Mouse (Mus musculus): ENCODE measurements around the gene Fxyd1. TPM values are rescaled to one million over a fixed set of nuclear protein-coding genes. Genes with fewer than 3 reads are reported as not detected.

Gene Fxyd1
- polyA plus RNA-seq, 1 experiment = not detected

DNA sequence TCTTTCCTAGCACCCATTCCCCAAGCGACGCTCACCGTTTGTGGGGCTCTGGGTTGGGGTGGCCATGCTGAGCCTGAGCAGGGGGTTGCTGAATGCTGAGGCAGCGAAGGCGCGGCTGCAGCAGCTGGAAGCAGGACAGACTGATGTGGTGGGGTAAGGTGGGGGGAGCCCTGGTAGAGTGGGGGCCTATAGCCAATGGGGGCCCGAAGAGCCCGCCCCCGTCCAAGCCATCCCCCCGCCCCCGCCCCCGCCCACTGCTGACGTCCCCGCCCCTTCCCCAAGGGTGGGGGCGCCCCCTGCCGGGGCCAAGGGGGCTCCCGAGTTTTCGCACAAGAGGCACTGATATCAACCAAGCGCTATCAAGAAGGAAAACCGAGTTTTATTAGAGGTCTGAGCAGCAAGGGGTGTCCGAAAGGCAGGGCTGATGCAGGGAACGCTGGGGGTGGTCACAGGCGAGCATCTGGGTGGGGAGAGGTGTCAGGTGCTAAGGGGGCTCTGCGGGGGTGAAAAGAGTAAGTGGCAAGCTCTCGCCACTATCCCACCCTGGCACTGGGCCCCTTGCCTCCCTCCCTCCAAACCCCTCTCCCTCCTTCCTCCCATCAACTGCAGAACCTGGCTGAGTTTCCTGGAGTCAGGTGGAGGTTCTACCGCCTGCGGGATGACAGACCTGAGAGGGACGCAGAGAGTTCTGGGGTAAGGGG, 5.5 kb downstream of the Fxyd1 start, which contains the start of gene Fxyd7:
Fxyd7 (minus strand) TSS at position 147 of the 701 bp plus-strand sequence.
- WGBS = 5% methylated on average over 27 of the region's 28 CpGs
- Histone ChIP-seq H3K4me1 (ENCODE audit: control insufficient read depth, insufficient read depth, low read length) (peaks cover 37% of the 10 kb centered on the region), H3K27ac (ENCODE audit: insufficient read depth, low read depth, low read length) (no peak within 1 kb of the TSS)

DNA sequence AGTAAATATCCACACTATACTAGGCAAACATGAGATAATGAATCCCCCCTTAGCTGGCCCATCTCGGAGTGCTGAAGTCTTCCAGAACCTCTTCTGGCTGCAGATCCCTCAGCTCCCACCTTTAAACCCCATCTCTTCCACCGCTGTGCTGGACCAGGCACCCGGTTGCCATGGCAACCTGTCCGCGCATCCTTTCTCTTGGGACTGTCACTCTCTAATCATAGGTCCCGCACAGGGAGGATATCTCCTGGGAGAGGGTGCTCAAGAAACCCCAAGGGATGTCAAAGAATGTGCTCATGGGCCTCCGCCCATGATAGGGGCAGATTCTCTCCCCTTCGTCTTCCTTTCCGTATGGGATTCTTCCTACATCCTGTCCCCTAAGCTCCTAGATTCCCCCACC, 6.1 kb downstream of the Fxyd1 start:
- Histone ChIP-seq H3K4me3 (ENCODE audit: insufficient read depth, low read depth, low read length) (peak overlapping the region; percentile 30), H3K4me1 (ENCODE audit: control insufficient read depth, insufficient read depth, low read length) (peaks cover 37% of the 10 kb centered on the region), H3K27ac (ENCODE audit: insufficient read depth, low read depth, low read length) (no peak overlapping the region)
- TF ChIP-seq POLR2A (IDR thresholded peaks at IDR 0.05; ENCODE audit: insufficient read depth, low read depth, low read length) (no peak), CTCF (IDR thresholded peaks at IDR 0.05; ENCODE audit: insufficient read depth, low read depth, low read length) (no peak)
- WGBS = 1% methylated on average over 9 of the region's 9 CpGs

More for the DNA sequence above, 5.5 kb downstream of the Fxyd1 start, which contains the start of gene Fxyd7:
- no peak for TF ChIP-seq CTCF (IDR thresholded peaks at IDR 0.05; ENCODE audit: insufficient read depth, low read depth, low read length)
- no peak for TF ChIP-seq POLR2A (IDR thresholded peaks at IDR 0.05; ENCODE audit: insufficient read depth, low read depth, low read length)
- H3K4me3 ChIP-seq (ENCODE audit: insufficient read depth, low read depth, low read length) = peak within 1 kb of the TSS; percentile 33

DNA sequence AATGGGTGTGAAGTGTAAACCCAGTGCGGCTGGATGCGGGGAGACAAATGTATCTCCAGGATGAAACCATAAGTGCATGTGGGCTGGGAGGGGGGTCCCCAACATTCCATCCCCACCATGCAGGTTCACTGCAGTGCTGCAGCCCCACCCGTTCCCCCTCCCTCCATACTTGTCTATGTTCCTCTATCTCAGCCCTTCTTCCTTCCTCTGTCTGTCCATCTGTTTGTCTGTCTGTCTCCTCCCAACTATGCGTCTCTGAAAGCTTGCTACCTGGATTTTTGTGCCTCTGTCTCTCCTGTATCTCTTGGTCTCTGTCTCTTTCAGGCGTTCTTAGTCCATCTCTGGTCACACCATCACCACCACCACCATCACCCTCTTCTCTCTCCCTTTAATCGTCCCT, 6.5 kb downstream of the Fxyd1 start:
- Histone ChIP-seq H3K27ac (ENCODE audit: insufficient read depth, low read depth, low read length) (no peak overlapping the region), H3K4me1 (ENCODE audit: control insufficient read depth, insufficient read depth, low read length) (peaks cover 37% of the 10 kb centered on the region), H3K4me3 (ENCODE audit: insufficient read depth, low read depth, low read length) (peak overlapping the region; percentile 33; the same call in 1 of the 2 replicates)
- 14% methylated on average over 6 of the region's 6 CpGs for WGBS
- TF ChIP-seq POLR2A (IDR thresholded peaks at IDR 0.05; ENCODE audit: insufficient read depth, low read depth, low read length) (no peak), CTCF (IDR thresholded peaks at IDR 0.05; ENCODE audit: insufficient read depth, low read depth, low read length) (no peak)

DNA sequence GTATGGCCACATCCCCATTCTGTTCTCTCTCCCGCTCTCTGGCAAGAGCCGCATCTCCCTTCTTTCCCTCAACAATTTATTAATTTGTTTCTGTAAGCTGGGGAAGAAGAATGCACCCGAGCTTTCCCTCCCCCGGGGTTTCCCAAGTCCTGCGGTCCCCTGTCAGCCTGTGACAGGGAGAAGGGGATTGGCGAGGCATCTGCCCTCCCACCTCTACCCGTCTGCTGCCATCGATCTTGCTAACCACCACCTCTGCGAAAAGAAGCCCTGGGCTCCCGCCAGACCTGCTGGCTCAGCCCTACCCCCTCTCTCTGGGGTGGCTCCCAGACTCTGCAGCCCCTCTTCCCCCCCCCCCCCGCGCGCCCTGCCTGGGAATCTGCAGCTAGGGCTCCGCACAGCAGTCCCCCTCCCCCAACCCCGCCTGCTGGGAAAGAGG, 7.1 kb downstream of the Fxyd1 start:
- TF ChIP-seq CTCF (IDR thresholded peaks at IDR 0.05; ENCODE audit: insufficient read depth, low read depth, low read length) (no peak), POLR2A (IDR thresholded peaks at IDR 0.05; ENCODE audit: insufficient read depth, low read depth, low read length) (no peak)
- WGBS = 4% methylated on average over 15 of the region's 15 CpGs
- peak overlapping the region; percentile 33 for H3K4me3 ChIP-seq (ENCODE audit: insufficient read depth, low read depth, low read length)
- peaks cover 37% of the 10 kb centered on the region for H3K4me1 ChIP-seq (ENCODE audit: control insufficient read depth, insufficient read depth, low read length)
- no peak overlapping the region for H3K27ac ChIP-seq (ENCODE audit: insufficient read depth, low read depth, low read length)

DNA sequence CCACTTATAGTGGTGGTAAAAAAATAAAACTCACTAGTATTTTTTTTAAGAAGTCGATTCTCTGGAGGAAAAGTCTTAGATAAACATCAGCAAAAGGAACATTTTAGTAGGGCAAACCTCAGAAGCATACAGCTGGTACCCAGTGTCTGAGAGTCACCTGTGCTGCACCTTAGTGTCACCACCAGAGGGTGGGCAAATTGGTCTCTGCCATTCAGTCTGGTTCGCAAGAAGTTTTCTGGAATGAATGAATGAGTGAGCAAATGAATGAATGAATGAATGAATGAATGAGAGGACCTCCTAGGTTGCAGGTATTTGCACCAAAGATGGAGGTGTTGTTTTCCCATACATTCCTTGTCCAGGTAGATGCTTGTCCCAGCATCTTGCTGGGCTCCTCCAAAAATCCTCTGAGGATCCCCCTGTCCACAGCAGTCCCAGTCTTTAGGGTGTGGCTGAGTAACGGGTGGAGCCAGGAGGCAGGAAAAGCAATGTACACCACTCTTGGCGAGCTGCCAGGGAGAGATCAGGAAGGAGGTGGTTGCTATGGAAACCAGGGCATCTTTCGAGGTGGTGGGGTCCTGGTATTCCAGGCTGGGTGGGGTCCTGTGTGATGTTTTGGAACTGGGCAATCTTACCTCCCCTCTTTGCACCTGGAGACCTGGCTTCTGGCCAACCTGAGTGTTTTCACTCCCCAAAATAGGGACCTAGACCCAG, 7.7 kb downstream of the Fxyd1 start:
- WGBS = 18% methylated on average over 5 of the region's 5 CpGs
- TF ChIP-seq POLR2A (IDR thresholded peaks at IDR 0.05; ENCODE audit: insufficient read depth, low read depth, low read length) (no peak), CTCF (IDR thresholded peaks at IDR 0.05; ENCODE audit: insufficient read depth, low read depth, low read length) (no peak)
- H3K27ac ChIP-seq (ENCODE audit: insufficient read depth, low read depth, low read length) = no peak overlapping the region

GRCm38 (mm10) chr7:31042431-31042910, 14.5 kb downstream of the Fxyd1 start, which contains the start of gene Fxyd5:
Fxyd5 (minus strand) TSS chr7:31042481.
- WGBS = 56% methylated on average over 10 of the region's 10 CpGs
- H3K4me1 ChIP-seq (ENCODE audit: control insufficient read depth, insufficient read depth, low read length) = peaks cover 8% of the 10 kb centered on the region
- no peak for TF ChIP-seq CTCF (IDR thresholded peaks at IDR 0.05; ENCODE audit: insufficient read depth, low read depth, low read length)
- no peak for TF ChIP-seq POLR2A (IDR thresholded peaks at IDR 0.05; ENCODE audit: insufficient read depth, low read depth, low read length)

More for the DNA sequence above, 7.7 kb downstream of the Fxyd1 start:
- Histone ChIP-seq H3K4me3 (ENCODE audit: insufficient read depth, low read depth, low read length) (peak overlapping the region; percentile 33), H3K4me1 (ENCODE audit: control insufficient read depth, insufficient read depth, low read length) (peaks cover 37% of the 10 kb centered on the region)

GRCm38 (mm10) chr7:31041662-31042315, 15.2 kb downstream of the Fxyd1 start:
- Histone ChIP-seq H3K4me3 (ENCODE audit: insufficient read depth, low read depth, low read length) (peak overlapping the region; percentile 22), H3K27ac (ENCODE audit: insufficient read depth, low read depth, low read length) (no peak overlapping the region), H3K4me1 (ENCODE audit: control insufficient read depth, insufficient read depth, low read length) (peaks cover 8% of the 10 kb centered on the region)

More at GRCm38 (mm10) chr7:31042431-31042910, 14.5 kb downstream of the Fxyd1 start, which contains the start of gene Fxyd5:
- Histone ChIP-seq H3K4me3 (ENCODE audit: insufficient read depth, low read depth, low read length) (peak within 1 kb of the TSS; percentile 22), H3K27ac (ENCODE audit: insufficient read depth, low read depth, low read length) (no peak within 1 kb of the TSS)

GRCm38 (mm10) chr7:31041023-31041407, 16.0 kb downstream of the Fxyd1 start:
- Histone ChIP-seq H3K4me3 (ENCODE audit: insufficient read depth, low read depth, low read length) (no peak overlapping the region), H3K27ac (ENCODE audit: insufficient read depth, low read depth, low read length) (no peak overlapping the region), H3K4me1 (ENCODE audit: control insufficient read depth, insufficient read depth, low read length) (peaks cover 8% of the 10 kb centered on the region)
- TF ChIP-seq POLR2A (IDR thresholded peaks at IDR 0.05; ENCODE audit: insufficient read depth, low read depth, low read length) = no peak
- no peak for TF ChIP-seq CTCF (IDR thresholded peaks at IDR 0.05; ENCODE audit: insufficient read depth, low read depth, low read length)
- 52% methylated on average over 8 of the region's 8 CpGs for WGBS

More at GRCm38 (mm10) chr7:31041662-31042315, 15.2 kb downstream of the Fxyd1 start:
- 14% methylated on average over 28 of the region's 28 CpGs for WGBS
- TF ChIP-seq POLR2A (IDR thresholded peaks at IDR 0.05; ENCODE audit: insufficient read depth, low read depth, low read length) (no peak), CTCF (IDR thresholded peaks at IDR 0.05; ENCODE audit: insufficient read depth, low read depth, low read length) (no peak)
